Mouse (Mus musculus) E14TG2a.4 (cell line): ENCODE measurements around the gene Lctl.

Experiments
- CTCF ChIP-seq: conservative IDR thresholded peaks from 2 replicates; pipeline ENCODE4 v1.5.1; 2014; ENCODE audit warnings: low read length
- NANOG ChIP-seq: IDR thresholded peaks from 2 replicates; pipeline ENCODE4 v1.6.1; 2014; ENCODE audit warnings: borderline replicate concordance, low read length, mixed read lengths
- POU5F1 ChIP-seq: IDR thresholded peaks from 2 replicates; pipeline ENCODE4 v1.6.1; 2014; ENCODE audit warnings: low read length, borderline replicate concordance

DNA sequence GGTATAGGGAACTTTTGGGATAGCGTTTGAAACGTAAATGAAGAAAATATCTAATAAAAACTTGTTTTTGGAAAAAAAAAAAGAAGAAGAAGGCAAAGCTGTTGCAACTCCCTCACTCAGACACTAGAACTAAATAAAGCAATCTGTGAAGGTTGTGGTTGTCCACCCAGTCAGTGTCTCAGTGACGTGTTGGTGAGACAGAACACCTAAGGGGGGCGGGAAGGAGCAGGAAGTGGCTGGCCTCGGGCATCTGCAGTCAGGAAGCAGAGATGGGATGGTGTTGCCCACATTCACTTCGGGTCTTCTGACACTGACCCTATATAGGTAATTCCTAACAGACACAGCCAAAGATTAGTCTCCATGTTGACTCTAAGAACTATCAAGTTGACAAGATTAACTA lies 1.2 kb upstream of the Lctl start:
- TF ChIP-seq CTCF = no peak
- no peak for TF ChIP-seq POU5F1
- no peak for TF ChIP-seq NANOG
